Mouse (Mus musculus) neural tube, embryonic 11.5 days (tissue): ENCODE results near the gene Brinp2. TPM values are rescaled to one million over a fixed set of nuclear protein-coding genes. Genes with fewer than 3 reads are reported as not detected.

Source experiments
- ATAC-seq: fragments of 200-750 bp; cut with Nextera tagmentation; 2 replicates; pipeline ENCODE4 v1.8.0; 2017; ENCODE audit warnings: moderate number of reproducible peaks, mild to moderate bottlenecking, moderate TSS enrichment, moderate library complexity; ENCODE audit not compliant: insufficient read depth, low FRiP score, low TSS enrichment
- DNase-seq: peaks from one replicate; pipeline ENCODE4 v3.0.0-alpha.2; 2015; ENCODE audit warnings: low spot score
- H3K27ac ChIP-seq: fragments of 300-500 bp; sonication (generic); 2 replicates; pipeline ENCODE4 v1.5.1; 2014; ENCODE audit warnings: low read depth, mild to moderate bottlenecking, low read length
- H3K27me3 ChIP-seq: fragments of 300-500 bp; sonication (generic); 2 replicates; pipeline ENCODE4 v1.6.1; 2014; ENCODE audit warnings: mild to moderate bottlenecking, low read length, mixed read lengths; ENCODE audit not compliant: control insufficient read depth, insufficient read depth
- H3K36me3 ChIP-seq: fragments of 300-500 bp; sonication (generic); 2 replicates; pipeline ENCODE4 v1.6.1; 2014; ENCODE audit warnings: mild to moderate bottlenecking, low read length, moderate library complexity, mixed read lengths; ENCODE audit not compliant: control insufficient read depth, insufficient read depth
- H3K4me1 ChIP-seq: fragments of 300-500 bp; sonication (generic); 2 replicates; pipeline ENCODE4 v1.6.1; 2014; ENCODE audit warnings: low read length, mixed read lengths; ENCODE audit not compliant: control insufficient read depth, insufficient read depth
- H3K4me2 ChIP-seq: fragments of 300-500 bp; sonication (generic); 2 replicates; pipeline ENCODE4 v1.6.1; 2014; ENCODE audit warnings: low read depth, mild to moderate bottlenecking, moderate library complexity
- H3K4me3 ChIP-seq: fragments of 300-500 bp; sonication (generic); 2 replicates; pipeline ENCODE4 v1.5.1; 2014; ENCODE audit warnings: low read depth, low read length
- H3K9ac ChIP-seq: fragments of 300-500 bp; sonication (generic); 2 replicates; pipeline ENCODE4 v1.6.1; 2014; ENCODE audit warnings: mild to moderate bottlenecking, low read length
- H3K9me3 ChIP-seq: fragments of 300-500 bp; sonication (generic); 2 replicates; pipeline ENCODE4 v1.6.1; 2016; ENCODE audit warnings: low read length; ENCODE audit not compliant: control insufficient read depth
- WGBS: fragments of 180-500 bp; shearing (Covaris S2); extraction: QIAGEN DNeasy Blood & Tissue Kit; methylation state at CpG from one replicate; pipeline ENCODE4 v1.1.7; 2014; 5-methylcytosine and 5-hydroxymethylcytosine counted together
- polyA plus RNA-seq: library from polyadenylated mRNA; unstranded; fragments of >200 nt; fragmentation: Nextera tagmentation; extraction: Ambion mirVana; gene quantifications from 2 replicates; pipeline ENCODE4 v1.2.1, GENCODE M21; 2014

Brinp2 gene
- polyA plus RNA-seq = 3.5 and 3.9 TPM in 2 replicates

GRCm38 (mm10) chr1:158356051-158356461, at the start of gene Brinp2:
Brinp2 (minus strand) TSS chr1:158356326.
- Histone ChIP-seq H3K4me1 (no peaks in the 10 kb centered on the region), H3K9ac (peak within 1 kb of the TSS; percentile 57), H3K4me2 (peak within 1 kb of the TSS; percentile 91), H3K27me3 (0 out of 2 replicates have a peak, but pooled peaks cover 10% of the 10 kb centered on the region), H3K9me3 (no peaks in the 10 kb centered on the region), H3K27ac (no peak within 1 kb of the TSS), H3K36me3 (no peaks in the 10 kb centered on the region), H3K4me3 (peak within 1 kb of the TSS; percentile 56)
- under 1% methylated on average over 30 of the region's 30 CpGs for WGBS
- DNase-seq (peak; percentile 90), ATAC-seq (peak; percentile 100)

- ATAC-seq = no peak
- Histone ChIP-seq H3K9me3 (no peaks in the 10 kb centered on the region), H3K27me3 (no peaks in the 10 kb centered on the region), H3K27ac (no peak overlapping the region), H3K36me3 (no peaks in the 10 kb centered on the region), H3K9ac (no peak overlapping the region), H3K4me1 (no peaks in the 10 kb centered on the region), H3K4me3 (no peak overlapping the region), H3K4me2 (no peak overlapping the region)
- DNase-seq = no peak
- WGBS = 74% methylated on average over 2 of the region's 2 CpGs
These were observed 44.8 kb upstream of the Brinp2 start for GRCm38 (mm10) chr1:158400898-158401297.

GRCm38 (mm10) chr1:158397058-158397457, 40.9 kb upstream of the Brinp2 start:
- DNase-seq = no peak
- H3K27me3 ChIP-seq = no peaks in the 10 kb centered on the region
- no peaks in the 10 kb centered on the region for H3K4me1 ChIP-seq
- H3K4me2 ChIP-seq = no peak overlapping the region
- 84% methylated on average over 2 of the region's 2 CpGs for WGBS
- no peaks in the 10 kb centered on the region for H3K9me3 ChIP-seq
- ATAC-seq = no peak
- H3K27ac ChIP-seq = no peak overlapping the region
- no peaks in the 10 kb centered on the region for H3K36me3 ChIP-seq
- H3K4me3 ChIP-seq = no peak overlapping the region
- H3K9ac ChIP-seq = no peak overlapping the region

GRCm38 (mm10) chr1:158390693-158391092, 34.6 kb upstream of the Brinp2 start:
- no peaks in the 10 kb centered on the region for H3K27me3 ChIP-seq
- no peak overlapping the region for H3K4me3 ChIP-seq
- H3K4me2 ChIP-seq = no peak overlapping the region
- no peak for DNase-seq
- WGBS = 79% methylated on average over 4 of the region's 4 CpGs
- H3K9ac ChIP-seq = no peak overlapping the region; the same call in 1 of the 2 replicates
- 0 out of 2 replicates have a peak, but pooled peaks cover 3% of the 10 kb centered on the region for H3K4me1 ChIP-seq
- H3K27ac ChIP-seq = no peak overlapping the region
- H3K9me3 ChIP-seq = no peaks in the 10 kb centered on the region
- no peak for ATAC-seq
- H3K36me3 ChIP-seq = no peaks in the 10 kb centered on the region

GRCm38 (mm10) chr1:158388995-158389394, 32.9 kb upstream of the Brinp2 start:
- WGBS = 93% methylated on average over 4 of the region's 4 CpGs
- Histone ChIP-seq H3K36me3 (no peaks in the 10 kb centered on the region), H3K4me2 (no peak overlapping the region), H3K9ac (no peak overlapping the region), H3K4me3 (no peak overlapping the region), H3K4me1 (0 out of 2 replicates have a peak, but pooled peaks cover 3% of the 10 kb centered on the region), H3K27me3 (no peaks in the 10 kb centered on the region), H3K9me3 (no peaks in the 10 kb centered on the region), H3K27ac (no peak overlapping the region)
- ATAC-seq (no peak), DNase-seq (no peak)

GRCm38 (mm10) chr1:158386781-158387180, 30.7 kb upstream of the Brinp2 start:
- DNase-seq (no peak), ATAC-seq (peak; percentile 36)
- H3K4me1 ChIP-seq = peaks cover 8% of the 10 kb centered on the region; the same call in 1 of the 2 replicates
- no peak overlapping the region for H3K27ac ChIP-seq
- no peaks in the 10 kb centered on the region for H3K27me3 ChIP-seq
- H3K9me3 ChIP-seq = no peaks in the 10 kb centered on the region
- WGBS = 47% methylated on average over 3 of the region's 3 CpGs
- H3K4me3 ChIP-seq = no peak overlapping the region
- H3K9ac ChIP-seq = no peak overlapping the region
- no peak overlapping the region for H3K4me2 ChIP-seq
- no peaks in the 10 kb centered on the region for H3K36me3 ChIP-seq

GRCm38 (mm10) chr1:158385311-158385710, 29.2 kb upstream of the Brinp2 start:
- no peak overlapping the region for H3K4me3 ChIP-seq
- no peak overlapping the region for H3K4me2 ChIP-seq
- H3K9ac ChIP-seq = no peak overlapping the region
- no peak for ATAC-seq
- no peak overlapping the region for H3K27ac ChIP-seq
- H3K36me3 ChIP-seq = no peaks in the 10 kb centered on the region
- DNase-seq = no peak
- WGBS = 93% methylated on average over 2 of the region's 2 CpGs
- H3K4me1 ChIP-seq = peaks cover 8% of the 10 kb centered on the region; the same call in 1 of the 2 replicates
- no peaks in the 10 kb centered on the region for H3K27me3 ChIP-seq
- H3K9me3 ChIP-seq = no peaks in the 10 kb centered on the region

GRCm38 (mm10) chr1:158383210-158383609, 27.1 kb upstream of the Brinp2 start:
- Histone ChIP-seq H3K9me3 (no peaks in the 10 kb centered on the region), H3K4me1 (peaks cover 8% of the 10 kb centered on the region; the same call in 1 of the 2 replicates), H3K4me3 (no peak overlapping the region), H3K4me2 (no peak overlapping the region), H3K36me3 (no peaks in the 10 kb centered on the region), H3K27me3 (no peaks in the 10 kb centered on the region), H3K9ac (no peak overlapping the region), H3K27ac (no peak overlapping the region)
- DNase-seq = no peak
- 83% methylated on average over 3 of the region's 3 CpGs for WGBS
- no peak for ATAC-seq

GRCm38 (mm10) chr1:158382277-158382676, 26.2 kb upstream of the Brinp2 start:
- peaks cover 5% of the 10 kb centered on the region; the same call in 1 of the 2 replicates for H3K4me1 ChIP-seq
- DNase-seq (peak; percentile 15), ATAC-seq (0 out of 2 replicates have a peak, but pooled peaks have one; percentile 51)
- no peak overlapping the region for H3K4me3 ChIP-seq
- no peaks in the 10 kb centered on the region for H3K36me3 ChIP-seq
- 45% methylated on average over 6 of the region's 6 CpGs for WGBS
- H3K27me3 ChIP-seq = no peaks in the 10 kb centered on the region
- H3K27ac ChIP-seq = no peak overlapping the region
- no peak overlapping the region for H3K9ac ChIP-seq
- H3K4me2 ChIP-seq = no peak overlapping the region
- no peaks in the 10 kb centered on the region for H3K9me3 ChIP-seq
